Mouse (Mus musculus) liver, embryonic 14.5 days (tissue): Measurements from ENCODE around the gene Napepld.
"Not testable (repeated sequence)": the region's sequence is repeated elsewhere in the genome, so short reads cannot be mapped to it uniquely, and the experiment has no call there.

Source experiments
- CTCF ChIP-seq: IDR thresholded peaks from 2 replicates; pipeline ENCODE4 v1.5.1; 2016; ENCODE audit warnings: antibody characterized with exemption, low read depth, control low read depth
- EP300 ChIP-seq: IDR thresholded peaks from 2 replicates; pipeline ENCODE4 v1.6.1; 2016; ENCODE audit warnings: antibody characterized with exemption, low read depth

DNA sequence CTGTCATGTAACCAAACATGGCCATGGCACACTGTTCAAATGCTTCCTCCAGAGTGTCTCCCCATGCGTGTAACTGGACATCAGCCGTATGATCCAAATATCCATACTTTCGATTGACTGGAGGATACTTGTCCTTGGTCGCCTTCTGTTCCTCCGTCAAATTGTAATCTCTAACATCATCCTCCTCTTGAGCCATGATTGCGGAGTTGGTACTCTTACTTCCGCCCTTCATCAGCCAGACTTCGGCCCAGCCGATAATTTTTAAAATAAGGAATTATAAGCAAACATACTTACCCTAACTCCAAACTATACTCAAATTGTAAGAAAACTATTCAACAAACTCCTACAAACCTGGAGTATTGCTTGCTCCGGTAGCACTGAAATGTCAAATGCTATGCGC is 86.9 kb downstream of the Napepld start:
- not testable (repeated sequence) for TF ChIP-seq CTCF, EP300
